Mouse (Mus musculus): Measurements from ENCODE around the gene 1700018B08Rik. TPM values are rescaled to one million over a fixed set of nuclear protein-coding genes. Genes with fewer than 3 reads are reported as not detected.

The 1700018B08Rik gene
- polyA plus RNA-seq, 1 experiment, result not detected

GRCm38 (mm10) chr8:121558538-121558937 is 14.4 kb upstream of the 1700018B08Rik start:
- no peaks in the 10 kb centered on the region for H3K27me3 ChIP-seq (ENCODE audit: control insufficient read depth, insufficient read depth, low read length, poor library complexity, severe bottlenecking)
- no peaks in the 10 kb centered on the region for H3K4me1 ChIP-seq (ENCODE audit: control insufficient read depth, insufficient read depth, low read length)
- TF ChIP-seq CTCF (IDR thresholded peaks at IDR 0.05; ENCODE audit: low read depth, low read length) (peak; percentile 22), EP300 (IDR thresholded peaks at IDR 0.05; ENCODE audit: insufficient read depth, low read depth, low read length) (no peak)
- no peak overlapping the region for H3K4me3 ChIP-seq (ENCODE audit: low read depth, low read length)
- no peaks in the 10 kb centered on the region for H3K9me3 ChIP-seq (replicated peaks; ENCODE audit: control insufficient read depth, insufficient read depth, low read length, poor library complexity, severe bottlenecking)
- H3K36me3 ChIP-seq (ENCODE audit: control insufficient read depth, insufficient read depth, low read length, poor library complexity, severe bottlenecking), result peaks cover 10% of the 10 kb centered on the region; the same call in 1 of the 2 replicates
- H3K27ac ChIP-seq (ENCODE audit: insufficient read depth, low read length), result no peak overlapping the region
- no peak overlapping the region for H3K9ac ChIP-seq (ENCODE audit: low read depth, poor library complexity, severe bottlenecking)

GRCm38 (mm10) chr8:121557746-121558145 is 13.6 kb upstream of the 1700018B08Rik start:
- no peak overlapping the region for H3K9ac ChIP-seq (ENCODE audit: low read depth, poor library complexity, severe bottlenecking)
- no peak overlapping the region for H3K27ac ChIP-seq (ENCODE audit: insufficient read depth, low read length)
- no peaks in the 10 kb centered on the region for H3K27me3 ChIP-seq (ENCODE audit: control insufficient read depth, insufficient read depth, low read length, poor library complexity, severe bottlenecking)
- H3K4me3 ChIP-seq (ENCODE audit: low read depth, low read length), result no peak overlapping the region
- no peaks in the 10 kb centered on the region for H3K9me3 ChIP-seq (replicated peaks; ENCODE audit: control insufficient read depth, insufficient read depth, low read length, poor library complexity, severe bottlenecking)
- peaks cover 10% of the 10 kb centered on the region; the same call in 1 of the 2 replicates for H3K36me3 ChIP-seq (ENCODE audit: control insufficient read depth, insufficient read depth, low read length, poor library complexity, severe bottlenecking)
- H3K4me1 ChIP-seq (ENCODE audit: control insufficient read depth, insufficient read depth, low read length), result no peaks in the 10 kb centered on the region
- TF ChIP-seq EP300 (IDR thresholded peaks at IDR 0.05; ENCODE audit: insufficient read depth, low read depth, low read length), result no peak
- TF ChIP-seq POLR2A (IDR thresholded peaks at IDR 0.05; ENCODE audit: insufficient read depth, low read length), result no peak
- TF ChIP-seq CTCF (IDR thresholded peaks at IDR 0.05; ENCODE audit: low read depth, low read length), result no peak

- H3K27ac ChIP-seq (ENCODE audit: insufficient read depth, low read length), result no peak overlapping the region
- H3K4me1 ChIP-seq (ENCODE audit: control insufficient read depth, insufficient read depth, low read length), result no peaks in the 10 kb centered on the region
- no peaks in the 10 kb centered on the region for H3K27me3 ChIP-seq (ENCODE audit: control insufficient read depth, insufficient read depth, low read length, poor library complexity, severe bottlenecking)
- no peaks in the 10 kb centered on the region for H3K9me3 ChIP-seq (replicated peaks; ENCODE audit: control insufficient read depth, insufficient read depth, low read length, poor library complexity, severe bottlenecking)
- TF ChIP-seq EP300 (IDR thresholded peaks at IDR 0.05; ENCODE audit: insufficient read depth, low read depth, low read length), result no peak
- no peak for TF ChIP-seq CTCF (IDR thresholded peaks at IDR 0.05; ENCODE audit: low read depth, low read length)
- no peak for TF ChIP-seq POLR2A (IDR thresholded peaks at IDR 0.05; ENCODE audit: insufficient read depth, low read length)
- H3K4me3 ChIP-seq (ENCODE audit: low read depth, low read length), result no peak overlapping the region
- no peak overlapping the region for H3K9ac ChIP-seq (ENCODE audit: low read depth, poor library complexity, severe bottlenecking)
- peaks cover 14% of the 10 kb centered on the region; the same call in 1 of the 2 replicates for H3K36me3 ChIP-seq (ENCODE audit: control insufficient read depth, insufficient read depth, low read length, poor library complexity, severe bottlenecking)
These were observed 9.8 kb upstream of the 1700018B08Rik start for GRCm38 (mm10) chr8:121553831-121554475.

GRCm38 (mm10) chr8:121552506-121552905 is 8.4 kb upstream of the 1700018B08Rik start:
- H3K4me1 ChIP-seq (ENCODE audit: control insufficient read depth, insufficient read depth, low read length), result no peaks in the 10 kb centered on the region
- H3K27me3 ChIP-seq (ENCODE audit: control insufficient read depth, insufficient read depth, low read length, poor library complexity, severe bottlenecking), result no peaks in the 10 kb centered on the region
- TF ChIP-seq CTCF (IDR thresholded peaks at IDR 0.05; ENCODE audit: low read depth, low read length) (no peak), EP300 (IDR thresholded peaks at IDR 0.05; ENCODE audit: insufficient read depth, low read depth, low read length) (no peak), POLR2A (IDR thresholded peaks at IDR 0.05; ENCODE audit: insufficient read depth, low read length) (no peak)
- no peak overlapping the region for H3K9ac ChIP-seq (ENCODE audit: low read depth, poor library complexity, severe bottlenecking)
- no peak overlapping the region for H3K4me3 ChIP-seq (ENCODE audit: low read depth, low read length)
- peaks cover 14% of the 10 kb centered on the region; the same call in 1 of the 2 replicates for H3K36me3 ChIP-seq (ENCODE audit: control insufficient read depth, insufficient read depth, low read length, poor library complexity, severe bottlenecking)
- H3K9me3 ChIP-seq (replicated peaks; ENCODE audit: control insufficient read depth, insufficient read depth, low read length, poor library complexity, severe bottlenecking), result no peaks in the 10 kb centered on the region
- H3K27ac ChIP-seq (ENCODE audit: insufficient read depth, low read length), result no peak overlapping the region

GRCm38 (mm10) chr8:121551065-121551985 is 7.2 kb upstream of the 1700018B08Rik start:
- TF ChIP-seq EP300 (IDR thresholded peaks at IDR 0.05; ENCODE audit: insufficient read depth, low read depth, low read length), result no peak
- H3K4me3 ChIP-seq (ENCODE audit: low read depth, low read length), result no peak overlapping the region

GRCm38 (mm10) chr8:121550056-121550455 is 5.9 kb upstream of the 1700018B08Rik start:
- no peaks in the 10 kb centered on the region for H3K4me1 ChIP-seq (ENCODE audit: control insufficient read depth, insufficient read depth, low read length)
- no peaks in the 10 kb centered on the region for H3K27me3 ChIP-seq (ENCODE audit: control insufficient read depth, insufficient read depth, low read length, poor library complexity, severe bottlenecking)
- TF ChIP-seq EP300 (IDR thresholded peaks at IDR 0.05; ENCODE audit: insufficient read depth, low read depth, low read length) (no peak), CTCF (IDR thresholded peaks at IDR 0.05; ENCODE audit: low read depth, low read length) (no peak), POLR2A (IDR thresholded peaks at IDR 0.05; ENCODE audit: insufficient read depth, low read length) (no peak)
- peaks cover 14% of the 10 kb centered on the region; the same call in 1 of the 2 replicates for H3K36me3 ChIP-seq (ENCODE audit: control insufficient read depth, insufficient read depth, low read length, poor library complexity, severe bottlenecking)
- no peaks in the 10 kb centered on the region for H3K9me3 ChIP-seq (replicated peaks; ENCODE audit: control insufficient read depth, insufficient read depth, low read length, poor library complexity, severe bottlenecking)
- no peak overlapping the region for H3K27ac ChIP-seq (ENCODE audit: insufficient read depth, low read length)
- H3K9ac ChIP-seq (ENCODE audit: low read depth, poor library complexity, severe bottlenecking), result no peak overlapping the region
- H3K4me3 ChIP-seq (ENCODE audit: low read depth, low read length), result no peak overlapping the region

More at GRCm38 (mm10) chr8:121551065-121551985, 7.2 kb upstream of the 1700018B08Rik start:
- no peaks in the 10 kb centered on the region for H3K4me1 ChIP-seq (ENCODE audit: control insufficient read depth, insufficient read depth, low read length)
- no peak overlapping the region for H3K27ac ChIP-seq (ENCODE audit: insufficient read depth, low read length)
- H3K9ac ChIP-seq (ENCODE audit: low read depth, poor library complexity, severe bottlenecking), result no peak overlapping the region
- H3K9me3 ChIP-seq (replicated peaks; ENCODE audit: control insufficient read depth, insufficient read depth, low read length, poor library complexity, severe bottlenecking), result no peaks in the 10 kb centered on the region
- H3K36me3 ChIP-seq (ENCODE audit: control insufficient read depth, insufficient read depth, low read length, poor library complexity, severe bottlenecking), result peaks cover 14% of the 10 kb centered on the region; the same call in 1 of the 2 replicates
- H3K27me3 ChIP-seq (ENCODE audit: control insufficient read depth, insufficient read depth, low read length, poor library complexity, severe bottlenecking), result no peaks in the 10 kb centered on the region
